Mouse (Mus musculus) kidney, adult 9 months (tissue): ENCODE data around the gene Otp.

Source experiments
- DNase-seq: peaks from one replicate; pipeline ENCODE4 v3.0.0; 2022

The Otp gene

GRCm38 (mm10) chr13:94874039-94874425 lies 1.4 kb upstream of the Otp start:
- DNase-seq, result no peak

GRCm38 (mm10) chr13:94874656-94875395 lies 576 bp upstream of the Otp start:
- DNase-seq, result no peak

- DNase-seq, result no peak
Measured at GRCm38 (mm10) chr13:94876286-94877210, 1.1 kb downstream of the Otp start.

GRCm38 (mm10) chr13:94877211-94877590 lies 1.8 kb downstream of the Otp start:
- DNase-seq, result no peak

- no peak for DNase-seq
Measured at GRCm38 (mm10) chr13:94877991-94878745, 2.8 kb downstream of the Otp start.

- DNase-seq, result no peak
Measured at GRCm38 (mm10) chr13:94881201-94881600, 5.8 kb downstream of the Otp start.

- no peak for DNase-seq
Measured at GRCm38 (mm10) chr13:94882221-94882620, 6.8 kb downstream of the Otp start.

GRCm38 (mm10) chr13:94882711-94883145 lies 7.3 kb downstream of the Otp start:
- DNase-seq, result no peak

GRCm38 (mm10) chr13:94883163-94883965 lies 8.0 kb downstream of the Otp start:
- no peak for DNase-seq

- no peak for DNase-seq
Measured at GRCm38 (mm10) chr13:94883966-94884960, 8.9 kb downstream of the Otp start.

GRCm38 (mm10) chr13:94885291-94886235 lies 10.2 kb downstream of the Otp start:
- DNase-seq, result no peak

GRCm38 (mm10) chr13:94907841-94908240 lies 32.4 kb downstream of the Otp start:
- no peak for DNase-seq

- DNase-seq, result no peak
Measured at GRCm38 (mm10) chr13:94912961-94913360, 37.6 kb downstream of the Otp start.

GRCm38 (mm10) chr13:94915654-94916053 lies 40.3 kb downstream of the Otp start:
- no peak for DNase-seq

GRCm38 (mm10) chr13:94928086-94928485 lies 52.7 kb downstream of the Otp start:
- no peak for DNase-seq
